In genomic region chr1:93071487-93071971, GRCm38 (mm10) we compare ENCODE assay signal across 10 mouse cellular contexts. TPM values are rescaled to one million over a fixed set of nuclear protein-coding genes. Genes with fewer than 3 reads are reported as not detected.
DNase-seq lines count a peak whose midpoint lies in the region; ATAC-seq lines count a peak whose summit lies in the region.
"Had no signal": no experiment of that assay in that cellular context is flagged by ENCODE, and none has a peak within 500 bp of the region (broad histone marks: within the 10 kb centered on the region; RNA-seq: fewer than 3 reads in every experiment).

No protein-coding gene starts in this region.

- peak; percentile 49; the same call in 1 of the 2 replicates for ATAC-seq in forebrain, embryonic 11.5 days (replicated peaks; ENCODE audit: low FRiP score)
- no peak for ATAC-seq in midbrain, embryonic 14.5 days (ENCODE audit: low FRiP score, low TSS enrichment)
- no peak for ATAC-seq in midbrain, embryonic 13.5 days
- no peak for ATAC-seq in limb, embryonic 15.5 days (ENCODE audit: insufficient number of reproducible peaks, low FRiP score, low TSS enrichment, low read depth)
- ATAC-seq in erythroblast, adult 5-6 weeks (replicated peaks; ENCODE audit: low FRiP score, poor library complexity, severe bottlenecking), result no peak
- ATAC-seq: CD4-positive, CD25-positive, alpha-beta regulatory T cell, adult 4 months had no signal

- no peak overlapping the region for H3K9ac ChIP-seq in forebrain, embryonic 11.5 days (ENCODE audit: low read length)
- H3K9ac ChIP-seq in midbrain, embryonic 14.5 days (replicated peaks; ENCODE audit: low read length), result no peak overlapping the region
- H3K9ac ChIP-seq in midbrain, embryonic 13.5 days (replicated peaks), result no peak overlapping the region
- no peak overlapping the region for H3K9ac ChIP-seq in limb, embryonic 15.5 days
- H3K9ac ChIP-seq: liver, embryonic 15.5 days had no signal

- H3K9me3 ChIP-seq in forebrain, embryonic 11.5 days (ENCODE audit: control insufficient read depth, low read length), result no peaks in the 10 kb centered on the region
- no peaks in the 10 kb centered on the region for H3K9me3 ChIP-seq in forebrain, embryonic 10.5 days
- H3K9me3 ChIP-seq in midbrain, embryonic 14.5 days (ENCODE audit: control insufficient read depth, low read length), result no peaks in the 10 kb centered on the region
- no peaks in the 10 kb centered on the region for H3K9me3 ChIP-seq in midbrain, embryonic 13.5 days
- no peaks in the 10 kb centered on the region for H3K9me3 ChIP-seq in limb, embryonic 15.5 days
- H3K9me3 ChIP-seq: liver, embryonic 15.5 days had no signal

- no peak overlapping the region for H3K27ac ChIP-seq in forebrain, embryonic 11.5 days (ENCODE audit: low read depth, low read length)
- no peak overlapping the region for H3K27ac ChIP-seq in forebrain, embryonic 10.5 days
- no peak overlapping the region for H3K27ac ChIP-seq in midbrain, embryonic 14.5 days (replicated peaks; ENCODE audit: low read depth, low read length)
- H3K27ac ChIP-seq in midbrain, embryonic 13.5 days, result no peak overlapping the region; the same call in 1 of the 2 replicates
- 0 out of 2 replicates have a peak overlapping the region, but pooled peaks have one; percentile 2 for H3K27ac ChIP-seq in limb, embryonic 15.5 days
- H3K27ac ChIP-seq: liver, embryonic 15.5 days had no signal

- peaks cover 16% of the 10 kb centered on the region; the same call in 1 of the 2 replicates for H3K36me3 ChIP-seq in forebrain, embryonic 11.5 days (ENCODE audit: control insufficient read depth, insufficient read depth, low read length)
- H3K36me3 ChIP-seq in forebrain, embryonic 10.5 days (replicated peaks), result peaks cover 95% of the 10 kb centered on the region
- H3K36me3 ChIP-seq in midbrain, embryonic 14.5 days (ENCODE audit: control insufficient read depth, insufficient read depth, low read length), result peaks cover 100% of the 10 kb centered on the region
- H3K36me3 ChIP-seq in midbrain, embryonic 13.5 days, result peaks cover 100% of the 10 kb centered on the region
- 0 out of 2 replicates have a peak, but pooled peaks cover 3% of the 10 kb centered on the region for H3K36me3 ChIP-seq in limb, embryonic 15.5 days
- H3K36me3 ChIP-seq: liver, embryonic 15.5 days had no signal

- DNase-seq in forebrain, embryonic 11.5 days (ENCODE audit: low spot score), result no peak
- no peak for DNase-seq in forebrain, embryonic 10.5 days (ENCODE audit: extremely low spot score, low spot score)
- peak; percentile 34 for DNase-seq in midbrain, embryonic 14.5 days
- DNase-seq in right cerebral cortex, adult 2 months (ENCODE audit: low spot score in 2 of 2), result peak; percentile 56 to 67
- DNase-seq in urinary bladder, postnatal 10 days (ENCODE audit: low spot score), result no peak

- 89% methylated on average over 18 of the region's 18 CpGs for WGBS in forebrain, embryonic 11.5 days
- WGBS in forebrain, embryonic 10.5 days, result 88% methylated on average over 18 of the region's 18 CpGs
- whole genome bisulfite sequencing in midbrain, embryonic 14.5 days, result 81% methylated on average over 18 of the region's 18 CpGs
- 82% methylated on average over 18 of the region's 18 CpGs for WGBS in midbrain, embryonic 13.5 days
- 55% methylated on average over 18 of the region's 18 CpGs for WGBS in limb, embryonic 15.5 days

- no peak overlapping the region for H3K4me2 ChIP-seq in forebrain, embryonic 11.5 days (ENCODE audit: low read depth, low read length, severe bottlenecking)
- H3K4me2 ChIP-seq in midbrain, embryonic 14.5 days (ENCODE audit: low read length), result no peak overlapping the region
- no peak overlapping the region for H3K4me2 ChIP-seq in midbrain, embryonic 13.5 days (replicated peaks)
- no peak overlapping the region for H3K4me2 ChIP-seq in limb, embryonic 15.5 days
- H3K4me2 ChIP-seq: liver, embryonic 15.5 days had no signal

- H3K4me1 ChIP-seq in forebrain, embryonic 11.5 days (replicated peaks; ENCODE audit: control insufficient read depth, insufficient read depth, low read length), result no peaks in the 10 kb centered on the region
- H3K4me1 ChIP-seq in forebrain, embryonic 10.5 days, result no peaks in the 10 kb centered on the region; the same call in 1 of the 2 replicates
- no peaks in the 10 kb centered on the region for H3K4me1 ChIP-seq in midbrain, embryonic 14.5 days (ENCODE audit: control insufficient read depth, insufficient read depth, low read length)
- no peaks in the 10 kb centered on the region for H3K4me1 ChIP-seq in midbrain, embryonic 13.5 days (replicated peaks)
- H3K4me1 ChIP-seq in limb, embryonic 15.5 days, result peaks cover 4% of the 10 kb centered on the region; the same call in 1 of the 2 replicates
- H3K4me1 ChIP-seq: liver, embryonic 15.5 days had no signal

- H3K4me3 ChIP-seq in forebrain, embryonic 11.5 days (ENCODE audit: low read depth, low read length), result no peak overlapping the region
- H3K4me3 ChIP-seq in forebrain, embryonic 10.5 days, result no peak overlapping the region
- H3K4me3 ChIP-seq in midbrain, embryonic 14.5 days (replicated peaks; ENCODE audit: low read depth, low read length), result no peak overlapping the region
- no peak overlapping the region for H3K4me3 ChIP-seq in midbrain, embryonic 13.5 days (replicated peaks)
- no peak overlapping the region for H3K4me3 ChIP-seq in limb, embryonic 15.5 days
- H3K4me3 ChIP-seq: liver, embryonic 15.5 days had no signal

- no peaks in the 10 kb centered on the region for H3K27me3 ChIP-seq in forebrain, embryonic 11.5 days (ENCODE audit: control insufficient read depth, insufficient read depth, low read length)
- no peaks in the 10 kb centered on the region for H3K27me3 ChIP-seq in forebrain, embryonic 10.5 days (ENCODE audit: poor library complexity, severe bottlenecking)
- H3K27me3 ChIP-seq in midbrain, embryonic 14.5 days (ENCODE audit: control insufficient read depth, insufficient read depth, low read length), result no peaks in the 10 kb centered on the region
- H3K27me3 ChIP-seq in midbrain, embryonic 13.5 days, result no peaks in the 10 kb centered on the region
- H3K27me3 ChIP-seq in limb, embryonic 15.5 days, result no peaks in the 10 kb centered on the region
- H3K27me3 ChIP-seq: liver, embryonic 15.5 days had no signal

RNA-seq across cellular contexts. Expression of gene Kif1a, which starts 30.2 kb away (rescaled TPM):
- 79.7 and 86.0 TPM in 2 replicates for polyA plus RNA-seq in forebrain, embryonic 11.5 days (2014; fragmentation: Nextera tagmentation; extraction: Ambion mirVana)
- 41.4 and 41.5 TPM in 2 replicates for polyA plus RNA-seq in forebrain, embryonic 10.5 days (2016; fragmentation: Nextera tagmentation; extraction: Ambion mirVana)
- polyA plus RNA-seq in midbrain, embryonic 14.5 days (2014; fragmentation: Nextera tagmentation; extraction: Ambion mirVana), result 228 and 350 TPM in 2 replicates
- 272 and 327 TPM in 2 replicates for polyA plus RNA-seq in midbrain, embryonic 13.5 days (2015; fragmentation: Nextera tagmentation; extraction: Ambion mirVana)
- 18.7 and 19.1 TPM in 2 replicates for polyA plus RNA-seq in limb, embryonic 15.5 days (2015; fragmentation: Nextera tagmentation; extraction: Ambion mirVana)
- not detected in 2 replicates for total RNA-seq in erythroblast, adult 5-6 weeks (2015; ENCODE audit: low replicate concordance)
- total RNA-seq in erythroblast, adult 5-6 weeks (2017; ENCODE audit: low replicate concordance), result under 0.01 TPM in 1 of 2 replicates, not detected in the other
- polyA plus RNA-seq: CD4-positive, CD25-positive, alpha-beta regulatory T cell, adult 4 months had no signal

Comparison
In these comparisons a context has a peak if more than half of its experiments do, and no peak if none do; other contexts are left out.
1. DNase-seq: peak in midbrain, embryonic 14.5 days (single experiment) and right cerebral cortex, adult 2 months (2 of 2); none in forebrain, embryonic 11.5 days (single experiment), forebrain, embryonic 10.5 days (single experiment) and urinary bladder, postnatal 10 days (single experiment).